Mouse (Mus musculus): ENCODE measurements around the gene Clybl.

DNA sequence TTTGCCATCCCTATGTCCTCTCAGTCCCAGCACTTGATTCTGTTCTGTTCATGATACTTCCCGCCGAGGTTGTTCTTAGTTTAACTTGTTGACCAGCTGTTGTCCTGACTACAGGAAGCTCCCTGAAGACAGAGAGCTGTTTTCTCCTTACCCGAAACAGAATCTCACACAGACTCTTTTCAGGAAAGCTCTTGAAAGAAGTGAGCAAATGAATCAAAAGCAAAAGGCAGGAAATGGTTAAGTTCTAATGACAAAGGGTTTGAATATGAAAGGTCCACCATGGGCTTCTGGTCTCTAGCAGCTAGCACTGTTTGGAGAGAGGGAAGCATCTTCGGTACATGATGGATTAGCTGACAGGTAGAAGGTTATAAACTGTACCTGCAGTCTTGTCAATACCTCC is 175.8 kb downstream of the Clybl start:
- TF ChIP-seq POLR2A (IDR thresholded peaks at IDR 0.05; ENCODE audit: borderline replicate concordance, insufficient read depth, low read length) (no peak), CTCF (IDR thresholded peaks at IDR 0.05; ENCODE audit: borderline replicate concordance, insufficient read depth, low read depth, low read length) (no peak)

Measured in cerebellum, adult 2 months (tissue).